Mouse (Mus musculus) heart, embryonic 16.5 days (tissue): Measurements from ENCODE around the gene Tbc1d14. TPM values are rescaled to one million over a fixed set of nuclear protein-coding genes. Genes with fewer than 3 reads are reported as not detected.

Experiments
- ATAC-seq: fragments of 200-750 bp; cut with Nextera tagmentation; replicated peaks from 2 replicates; pipeline ENCODE4 v1.8.0; 2017; ENCODE audit warnings: moderate number of reproducible peaks; ENCODE audit not compliant: insufficient read depth, low FRiP score; ENCODE audit errors: extremely low read depth
- H3K27ac ChIP-seq: fragments of 300-500 bp; sonication (generic); 2 replicates; pipeline ENCODE4 v1.5.1; 2014; ENCODE audit warnings: mild to moderate bottlenecking, low read length, control low read depth, moderate library complexity
- H3K27me3 ChIP-seq: fragments of 300-500 bp; sonication (generic); 2 replicates; pipeline ENCODE4 v1.6.1; 2014; ENCODE audit warnings: low read length, mixed read lengths; ENCODE audit not compliant: control insufficient read depth, insufficient read depth
- H3K36me3 ChIP-seq: fragments of 300-500 bp; sonication (generic); 2 replicates; pipeline ENCODE4 v1.6.1; 2014; ENCODE audit not compliant: control insufficient read depth, insufficient read depth
- H3K4me1 ChIP-seq: fragments of 300-500 bp; sonication (generic); 2 replicates; pipeline ENCODE4 v1.6.1; 2014; ENCODE audit warnings: low read length, mixed read lengths; ENCODE audit not compliant: control insufficient read depth, insufficient read depth
- H3K4me2 ChIP-seq: fragments of 300-500 bp; sonication (generic); 2 replicates; pipeline ENCODE4 v1.6.1; 2014; ENCODE audit warnings: low read depth, mild to moderate bottlenecking, control low read depth, low read length
- H3K4me3 ChIP-seq: fragments of 300-500 bp; sonication (generic); 2 replicates; pipeline ENCODE4 v1.5.1; 2014; ENCODE audit warnings: mild to moderate bottlenecking, control low read depth, low read length
- H3K9ac ChIP-seq: fragments of 300-500 bp; sonication (generic); 2 replicates; pipeline ENCODE4 v1.6.1; 2014; ENCODE audit warnings: low read length, control low read depth
- H3K9me3 ChIP-seq: fragments of 300-500 bp; sonication (generic); replicated peaks from 2 replicates; pipeline ENCODE4 v1.6.1; 2016; ENCODE audit warnings: low read length; ENCODE audit not compliant: control insufficient read depth
- WGBS: fragments of 180-500 bp; shearing (Covaris S2); extraction: QIAGEN DNeasy Blood & Tissue Kit; methylation state at CpG from one replicate; pipeline ENCODE4 v1.1.7; 2014; 5-methylcytosine and 5-hydroxymethylcytosine counted together
- polyA plus RNA-seq: library from polyadenylated mRNA; unstranded; fragments of >200 nt; fragmentation: Nextera tagmentation; extraction: Ambion mirVana; gene quantifications from 2 replicates; pipeline ENCODE4 v1.2.1, GENCODE M21; 2015

Gene Tbc1d14
- polyA plus RNA-seq, 1 experiment from 2014 or later, result 18.0 TPM

- Histone ChIP-seq H3K4me2 (peak overlapping the region; percentile 94), H3K4me3 (peak overlapping the region; percentile 81), H3K27me3 (no peaks in the 10 kb centered on the region), H3K9me3 (0 out of 2 replicates have a peak, but pooled peaks cover 4% of the 10 kb centered on the region), H3K9ac (peak overlapping the region; percentile 84), H3K36me3 (no peaks in the 10 kb centered on the region), H3K27ac (peak overlapping the region; percentile 88), H3K4me1 (peaks cover 13% of the 10 kb centered on the region)
- peak; percentile 99 for ATAC-seq
- under 1% methylated on average over 54 of the region's 54 CpGs for WGBS
These were observed 11.0 kb downstream of the Tbc1d14 start for GRCm38 (mm10) chr5:36581924-36582642.

- no peaks in the 10 kb centered on the region for H3K36me3 ChIP-seq
- H3K27ac ChIP-seq, result peak overlapping the region; percentile 58
- 0 out of 2 replicates have a peak, but pooled peaks cover 4% of the 10 kb centered on the region for H3K9me3 ChIP-seq
- H3K27me3 ChIP-seq, result no peaks in the 10 kb centered on the region
- peaks cover 13% of the 10 kb centered on the region for H3K4me1 ChIP-seq
- peak overlapping the region; percentile 81 for H3K4me3 ChIP-seq
- ATAC-seq, result peak; percentile 1; the same call in 1 of the 2 replicates
- H3K9ac ChIP-seq, result peak overlapping the region; percentile 77
- WGBS, result 1% methylated on average over 40 of the region's 40 CpGs
- peak overlapping the region; percentile 94 for H3K4me2 ChIP-seq
These were observed 11.7 kb downstream of the Tbc1d14 start for GRCm38 (mm10) chr5:36581259-36581923.

GRCm38 (mm10) chr5:36579967-36580366, 13.1 kb downstream of the Tbc1d14 start:
- H3K27me3 ChIP-seq, result no peaks in the 10 kb centered on the region
- H3K4me1 ChIP-seq, result peaks cover 21% of the 10 kb centered on the region
- WGBS, result 77% methylated on average over 7 of the region's 7 CpGs
- H3K9ac ChIP-seq, result no peak overlapping the region
- no peak overlapping the region for H3K4me3 ChIP-seq
- no peak overlapping the region for H3K4me2 ChIP-seq
- ATAC-seq, result no peak
- H3K9me3 ChIP-seq, result 0 out of 2 replicates have a peak, but pooled peaks cover 4% of the 10 kb centered on the region
- no peaks in the 10 kb centered on the region for H3K36me3 ChIP-seq
- no peak overlapping the region for H3K27ac ChIP-seq

- Histone ChIP-seq H3K9ac (no peak overlapping the region), H3K27ac (no peak overlapping the region), H3K27me3 (no peaks in the 10 kb centered on the region), H3K36me3 (no peaks in the 10 kb centered on the region), H3K4me1 (peaks cover 28% of the 10 kb centered on the region), H3K9me3 (0 out of 2 replicates have a peak, but pooled peaks cover under 1% of the 10 kb centered on the region), H3K4me2 (no peak overlapping the region), H3K4me3 (no peak overlapping the region)
- ATAC-seq, result no peak
- WGBS, result 45% methylated on average over 2 of the region's 2 CpGs
These were observed 14.1 kb downstream of the Tbc1d14 start for GRCm38 (mm10) chr5:36578982-36579381.

GRCm38 (mm10) chr5:36576457-36576856, 16.6 kb downstream of the Tbc1d14 start:
- Histone ChIP-seq H3K4me1 (peaks cover 33% of the 10 kb centered on the region), H3K4me2 (no peak overlapping the region), H3K4me3 (no peak overlapping the region), H3K9me3 (no peaks in the 10 kb centered on the region), H3K27ac (no peak overlapping the region), H3K36me3 (no peaks in the 10 kb centered on the region; the same call in 1 of the 2 replicates), H3K27me3 (no peaks in the 10 kb centered on the region), H3K9ac (no peak overlapping the region)
- 95% methylated on average over 3 of the region's 3 CpGs for WGBS
- no peak for ATAC-seq

- H3K36me3 ChIP-seq, result peaks cover 5% of the 10 kb centered on the region
- no peak overlapping the region for H3K4me3 ChIP-seq
- H3K9ac ChIP-seq, result no peak overlapping the region
- no peak for ATAC-seq
- peaks cover 26% of the 10 kb centered on the region for H3K4me1 ChIP-seq
- H3K9me3 ChIP-seq, result no peaks in the 10 kb centered on the region
- WGBS, result 57% methylated on average over 1 of the region's 1 CpGs
- H3K4me2 ChIP-seq, result no peak overlapping the region
- no peaks in the 10 kb centered on the region for H3K27me3 ChIP-seq
- no peak overlapping the region for H3K27ac ChIP-seq
These were observed 17.3 kb downstream of the Tbc1d14 start for GRCm38 (mm10) chr5:36575745-36576144.

- WGBS, result 68% methylated on average over 3 of the region's 3 CpGs
- no peak overlapping the region for H3K4me3 ChIP-seq
These were observed 17.8 kb downstream of the Tbc1d14 start for GRCm38 (mm10) chr5:36575227-36575626.

GRCm38 (mm10) chr5:36574147-36574870, 18.8 kb downstream of the Tbc1d14 start:
- Histone ChIP-seq H3K4me1 (peaks cover 23% of the 10 kb centered on the region), H3K36me3 (peaks cover 8% of the 10 kb centered on the region), H3K9me3 (no peaks in the 10 kb centered on the region), H3K9ac (peak overlapping the region; percentile 31; the same call in 1 of the 2 replicates), H3K27ac (peak overlapping the region; percentile 33), H3K4me3 (no peak overlapping the region), H3K27me3 (no peaks in the 10 kb centered on the region), H3K4me2 (0 out of 2 replicates have a peak overlapping the region, but pooled peaks have one; percentile 15)
- WGBS, result 24% methylated on average over 8 of the region's 8 CpGs
- ATAC-seq, result no peak; the same call in 1 of the 2 replicates

More at GRCm38 (mm10) chr5:36575227-36575626, 17.8 kb downstream of the Tbc1d14 start:
- H3K27me3 ChIP-seq, result no peaks in the 10 kb centered on the region
- H3K9ac ChIP-seq, result no peak overlapping the region
- H3K4me2 ChIP-seq, result no peak overlapping the region
- peaks cover 8% of the 10 kb centered on the region for H3K36me3 ChIP-seq
- H3K27ac ChIP-seq, result peak overlapping the region; percentile 33
- H3K4me1 ChIP-seq, result peaks cover 23% of the 10 kb centered on the region
- ATAC-seq, result no peak; the same call in 1 of the 2 replicates
- H3K9me3 ChIP-seq, result no peaks in the 10 kb centered on the region
